Mouse (Mus musculus) layer of hippocampus, adult 11-12 months (tissue): Measurements from ENCODE around the gene Mrpl22.
"Not testable (repeated sequence)": the region's sequence is repeated elsewhere in the genome, so short reads cannot be mapped to it uniquely, and the experiment has no call there.

Experiments used
- DNase-seq: peaks from one replicate; pipeline ENCODE4 v3.0.0; 2022; ENCODE audit warnings: low spot score

Gene Mrpl22

GRCm38 (mm10) chr11:58228021-58228420 is 56.6 kb downstream of the Mrpl22 start:
- not testable (repeated sequence) for DNase-seq
